Mouse (Mus musculus) stomach, postnatal 0 days (tissue): ENCODE measurements around the gene Mrm1.

Experiments
- CTCF ChIP-seq: IDR thresholded peaks from 2 replicates; pipeline ENCODE4 v1.5.1; 2016; ENCODE audit warnings: antibody characterized with exemption, low read depth, mild to moderate bottlenecking, moderate library complexity
- EP300 ChIP-seq: optimal IDR thresholded peaks from 2 replicates; pipeline ENCODE3; 2016; ENCODE audit warnings: antibody characterized with exemption

DNA sequence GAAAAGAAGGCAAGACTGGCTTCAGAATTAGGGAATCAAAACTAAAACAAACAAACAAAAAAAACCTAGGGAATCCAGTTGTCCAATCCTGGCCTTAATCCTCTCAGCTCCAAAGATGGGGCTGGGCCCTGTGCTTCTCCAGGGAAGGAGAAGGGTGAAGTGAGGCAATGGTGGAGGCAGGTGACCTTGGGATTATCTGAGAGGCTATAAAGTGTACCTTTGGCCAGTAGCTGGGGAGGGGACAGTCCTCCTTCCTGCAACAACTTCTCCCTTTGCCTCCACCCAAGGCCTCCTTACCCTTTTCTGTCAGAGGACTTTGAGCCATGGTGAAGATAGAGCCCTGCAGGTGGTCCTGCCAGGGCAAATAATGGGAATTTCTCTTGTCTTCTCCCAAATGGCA is 8.2 kb upstream of the Mrm1 start:
- TF ChIP-seq CTCF (no peak), EP300 (no peak)
